In the genomic region with DNA sequence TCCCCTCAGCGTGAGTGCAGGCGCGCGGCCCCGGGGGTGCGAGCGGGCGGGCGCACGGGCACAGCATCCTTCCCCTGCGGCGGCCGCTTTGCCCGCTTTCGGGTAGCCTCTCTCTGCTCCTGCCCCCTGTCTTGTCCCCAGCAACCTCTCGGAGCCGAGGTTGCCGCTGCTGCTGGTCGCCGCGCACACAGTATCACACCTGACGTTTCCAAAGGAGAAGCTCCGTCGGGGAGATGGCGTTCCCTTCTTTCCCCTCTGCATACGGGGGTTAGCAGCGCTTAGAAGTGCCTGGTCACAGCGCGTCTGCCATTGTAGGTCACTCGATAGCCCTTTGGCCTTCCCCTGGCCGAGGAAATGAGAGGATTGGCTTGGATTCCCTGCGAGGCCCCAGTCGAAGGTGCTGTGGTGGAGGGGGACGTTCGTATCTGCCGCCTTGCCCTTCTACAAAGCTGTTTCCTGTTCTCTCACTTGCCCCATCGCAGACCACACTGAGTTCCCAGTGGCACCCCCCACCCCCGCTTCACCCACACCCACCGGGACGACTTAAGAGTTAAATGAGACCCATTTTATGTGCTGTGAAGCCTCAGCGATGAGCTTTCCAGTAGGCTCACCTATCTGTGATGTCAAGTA, we compare ENCODE assay signal across 8 mouse cellular contexts. TPM values are rescaled to one million over a fixed set of nuclear protein-coding genes. Genes with fewer than 3 reads are reported as not detected.
DNase-seq lines count a peak whose midpoint lies in the region; ATAC-seq and TF ChIP-seq lines count a peak whose summit lies in the region.

No protein-coding gene starts in this region.

- H3K79me2 ChIP-seq in heart, adult 2 months (replicated peaks; ENCODE audit: control insufficient read depth, insufficient read depth, low read length) = 0 out of 2 replicates have a peak, but pooled peaks cover 1% of the 10 kb centered on the region

- no peaks in the 10 kb centered on the region for H3K36me3 ChIP-seq in heart, adult 2 months (ENCODE audit: control insufficient read depth, insufficient read depth, low read length)
- peaks cover 22% of the 10 kb centered on the region for H3K36me3 ChIP-seq in hindbrain, embryonic 13.5 days
- H3K36me3 ChIP-seq in midbrain, embryonic 11.5 days (ENCODE audit: control insufficient read depth, insufficient read depth, low read length) = peaks cover 6% of the 10 kb centered on the region; the same call in 1 of the 2 replicates

- peak overlapping the region; percentile 82 for H3K4me3 ChIP-seq in heart, adult 2 months
- peak overlapping the region; percentile 82 for H3K4me3 ChIP-seq in hindbrain, embryonic 13.5 days
- peak overlapping the region; percentile 93 for H3K4me3 ChIP-seq in midbrain, embryonic 11.5 days (ENCODE audit: low read depth, low read length)

- H3K9ac ChIP-seq in heart, adult 2 months (ENCODE audit: low read depth, low read length) = peak overlapping the region; percentile 96
- peak overlapping the region; percentile 96 for H3K9ac ChIP-seq in hindbrain, embryonic 13.5 days
- peak overlapping the region; percentile 98 for H3K9ac ChIP-seq in midbrain, embryonic 11.5 days (ENCODE audit: low read length)

- peak overlapping the region; percentile 90 for H3K27ac ChIP-seq in heart, adult 2 months
- H3K27ac ChIP-seq in hindbrain, embryonic 13.5 days = peak overlapping the region; percentile 94
- peak overlapping the region; percentile 86 for H3K27ac ChIP-seq in midbrain, embryonic 11.5 days (ENCODE audit: low read depth, low read length)

- no peak for TF ChIP-seq CTCF in heart, adult 2 months (IDR thresholded peaks at IDR 0.05)

- intact Hi-C loops in heart, adult 2 months (cut with DNase I) = loop anchor here (2.0 kb wide), 2 partner anchors 46 to 56 kb away; partner anchors contain the start of genes Ccdc167, Gm28043 and Rnf8

- no peak for TF ChIP-seq POLR2A in heart, adult 2 months (IDR thresholded peaks at IDR 0.05; ENCODE audit: insufficient read depth, low read depth, low read length)

- H3K27me3 ChIP-seq in heart, adult 2 months (ENCODE audit: control insufficient read depth, insufficient read depth, low read length) = no peaks in the 10 kb centered on the region
- H3K27me3 ChIP-seq in hindbrain, embryonic 13.5 days = no peaks in the 10 kb centered on the region
- H3K27me3 ChIP-seq in midbrain, embryonic 11.5 days (ENCODE audit: control insufficient read depth, insufficient read depth, low read length) = no peaks in the 10 kb centered on the region

- no peak for DNase-seq in heart, adult 2 months
- DNase-seq in heart, adult 11 months = no peak
- DNase-seq in 3T3-L1 (ENCODE audit: low read depth, low spot score) = peak; percentile 57
- peak; percentile 33 for DNase-seq in c-Kit-positive CD71-positive TER-119-positive erythroid progenitor cells, embryonic 14.5 days (ENCODE audit: low spot score)
- DNase-seq in midbrain, embryonic 11.5 days (ENCODE audit: low spot score, missing footprints) = peak; percentile 91
- DNase-seq in layer of hippocampus, adult 9-11 months = no peak
- DNase-seq in frontal cortex, postnatal 25 days (ENCODE audit: low spot score in 2 of 2) = no peak

- H3K4me2 ChIP-seq in hindbrain, embryonic 13.5 days = peak overlapping the region; percentile 90
- H3K4me2 ChIP-seq in midbrain, embryonic 11.5 days = peak overlapping the region; percentile 95

- ATAC-seq in hindbrain, embryonic 13.5 days (ENCODE audit: low FRiP score) = peak; percentile 84
- no peak for ATAC-seq in midbrain, embryonic 11.5 days (ENCODE audit: low FRiP score)

- H3K9me3 ChIP-seq in hindbrain, embryonic 13.5 days = no peaks in the 10 kb centered on the region
- H3K9me3 ChIP-seq in midbrain, embryonic 11.5 days (ENCODE audit: control insufficient read depth, low read length) = no peaks in the 10 kb centered on the region

- under 1% methylated on average over 38 of the region's 41 CpGs for WGBS in heart, adult 2 months
- WGBS in hindbrain, embryonic 13.5 days = under 1% methylated on average over 41 of the region's 41 CpGs
- WGBS in midbrain, embryonic 11.5 days = under 1% methylated on average over 41 of the region's 41 CpGs

- H3K4me1 ChIP-seq in heart, adult 2 months (ENCODE audit: control insufficient read depth, insufficient read depth, low read length) = no peaks in the 10 kb centered on the region; the same call in 1 of the 2 replicates
- peaks cover 10% of the 10 kb centered on the region for H3K4me1 ChIP-seq in hindbrain, embryonic 13.5 days (replicated peaks)
- H3K4me1 ChIP-seq in midbrain, embryonic 11.5 days (ENCODE audit: control insufficient read depth, insufficient read depth, low read length) = peaks cover 7% of the 10 kb centered on the region; the same call in 1 of the 2 replicates

- TF ChIP-seq EP300 in heart, adult 2 months (IDR thresholded peaks at IDR 0.05; ENCODE audit: insufficient read depth, low read depth, low read length) = no peak

RNA-seq across cellular contexts. Expression of gene Cmtr1, which starts 0.5 kb away (rescaled TPM):
- 10 to 100 TPM; 51.6 to 65.4 TPM for total RNA-seq in heart, adult 2 months (2021)
- polyA plus RNA-seq in heart, adult 2 months (2012; rRNA removed) = 24.0 and 42.2 TPM in 2 replicates
- polyA plus RNA-seq in hindbrain, embryonic 13.5 days (2015; fragmentation: Nextera tagmentation; extraction: Ambion mirVana) = 132 and 139 TPM in 2 replicates
- 144 and 150 TPM in 2 replicates for polyA plus RNA-seq in midbrain, embryonic 11.5 days (2014; fragmentation: Nextera tagmentation; extraction: Ambion mirVana)

RNA-seq across cellular contexts. Expression of gene Gm28043, which starts 46.2 kb away (rescaled TPM):
- 1 to 10 TPM; 1.0 to 1.1 TPM for total RNA-seq in heart, adult 2 months (2021)
- 0.39 and 0.91 TPM in 2 replicates for polyA plus RNA-seq in heart, adult 2 months (2012; rRNA removed)
- polyA plus RNA-seq in hindbrain, embryonic 13.5 days (2015; fragmentation: Nextera tagmentation; extraction: Ambion mirVana) = 2.9 and 3.8 TPM in 2 replicates
- polyA plus RNA-seq in midbrain, embryonic 11.5 days (2014; fragmentation: Nextera tagmentation; extraction: Ambion mirVana) = 2.2 and 2.7 TPM in 2 replicates

RNA-seq across cellular contexts. Expression of gene Rnf8, which starts 46.3 kb away (rescaled TPM):
- 10 to 100 TPM; 15.6 to 18.1 TPM for total RNA-seq in heart, adult 2 months (2021)
- polyA plus RNA-seq in heart, adult 2 months (2012; rRNA removed) = 17.6 and 19.2 TPM in 2 replicates
- polyA plus RNA-seq in hindbrain, embryonic 13.5 days (2015; fragmentation: Nextera tagmentation; extraction: Ambion mirVana) = 79.2 and 83.4 TPM in 2 replicates
- 106 and 111 TPM in 2 replicates for polyA plus RNA-seq in midbrain, embryonic 11.5 days (2014; fragmentation: Nextera tagmentation; extraction: Ambion mirVana)

RNA-seq across cellular contexts. Expression of gene Ccdc167, which starts 56.0 kb away (rescaled TPM):
- total RNA-seq in heart, adult 2 months (2021) = 10 to 100 TPM; 11.4 to 11.8 TPM
- 6.9 and 11.1 TPM in 2 replicates for polyA plus RNA-seq in heart, adult 2 months (2012; rRNA removed)
- polyA plus RNA-seq in hindbrain, embryonic 13.5 days (2015; fragmentation: Nextera tagmentation; extraction: Ambion mirVana) = 10.7 and 13.4 TPM in 2 replicates
- polyA plus RNA-seq in midbrain, embryonic 11.5 days (2014; fragmentation: Nextera tagmentation; extraction: Ambion mirVana) = 13.5 and 17.0 TPM in 2 replicates

Comparison
In these comparisons a context has a peak if more than half of its experiments do, and no peak if none do; other contexts are left out.
1. DNase-seq: peak in 3T3-L1 (single experiment), c-Kit-positive CD71-positive TER-119-positive erythroid progenitor cells, embryonic 14.5 days (single experiment) and midbrain, embryonic 11.5 days (single experiment); none in heart, adult 2 months (0 of 2), heart, adult 11 months (single experiment), layer of hippocampus, adult 9-11 months (single experiment) and frontal cortex, postnatal 25 days (0 of 2).
2. Peak in every context shown above with its lines, with median percentiles within 50 percentile points of each other: H3K27ac ChIP-seq, H3K4me3 ChIP-seq and H3K9ac ChIP-seq.